In the genomic region with DNA sequence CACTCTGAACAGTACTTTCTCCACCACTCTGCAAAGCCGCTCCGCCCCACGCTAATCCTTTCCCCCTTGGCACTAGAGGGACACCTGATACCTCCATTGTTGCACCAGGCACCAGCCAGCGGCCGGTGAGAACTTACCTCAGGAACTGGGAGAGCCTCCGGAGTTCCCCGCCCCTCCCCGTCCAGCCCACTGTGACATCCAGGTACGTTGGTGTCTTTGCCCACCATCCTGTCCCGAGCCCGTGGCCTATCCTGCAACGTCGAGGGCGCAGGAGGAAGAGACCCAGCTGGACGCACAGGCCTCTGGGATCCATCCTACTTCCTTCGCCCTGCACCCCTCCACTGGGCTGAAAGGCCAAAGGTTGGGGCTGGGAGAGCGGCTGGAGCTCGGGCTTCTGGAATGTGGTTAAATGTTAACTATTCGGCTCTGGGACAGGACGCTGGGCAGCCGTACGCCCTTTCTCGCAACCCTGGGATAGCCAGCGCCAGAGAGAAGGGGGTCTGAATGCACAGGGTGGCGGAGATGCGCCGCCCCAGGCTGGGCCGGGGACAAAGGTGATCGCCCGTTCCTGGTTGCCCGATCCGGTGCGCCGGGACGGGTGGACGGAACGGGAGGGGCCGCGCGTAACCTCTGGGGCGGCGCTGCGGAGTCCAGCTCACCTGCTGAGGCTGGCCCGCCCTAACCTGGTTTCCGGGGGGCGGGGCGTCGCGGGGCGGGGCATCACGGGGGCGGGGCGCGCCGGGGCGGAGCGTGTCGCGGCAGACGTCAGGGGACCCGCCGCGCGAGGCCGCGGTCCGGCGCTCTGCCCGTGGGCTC, we compare ENCODE assay signal across 8 mouse cellular contexts. TPM values are rescaled to one million over a fixed set of nuclear protein-coding genes. Genes with fewer than 3 reads are reported as not detected.
A peak's percentile ranks its signal among the peaks of the same experiment; 100 is the strongest.
DNase-seq lines count a peak whose midpoint lies in the region; ATAC-seq and TF ChIP-seq lines count a peak whose summit lies in the region.

No protein-coding gene starts in this region.

- H3K9ac ChIP-seq in heart, embryonic 14.5 days (ENCODE audit: low read length), result peak overlapping the region; percentile 82
- H3K9ac ChIP-seq in kidney, postnatal 0 days (ENCODE audit: low read depth, low read length), result peak overlapping the region; percentile 89

- peaks cover 7% of the 10 kb centered on the region; the same call in 1 of the 2 replicates for H3K27me3 ChIP-seq in spleen, adult 2 months (ENCODE audit: control insufficient read depth, insufficient read depth, low read length)
- H3K27me3 ChIP-seq in heart, embryonic 14.5 days (ENCODE audit: control insufficient read depth, insufficient read depth, low read length), result 0 out of 2 replicates have a peak, but pooled peaks cover 3% of the 10 kb centered on the region
- H3K27me3 ChIP-seq in kidney, postnatal 0 days (ENCODE audit: insufficient read depth, low read length), result no peaks in the 10 kb centered on the region

- H3K36me3 ChIP-seq in spleen, adult 2 months (ENCODE audit: control insufficient read depth, insufficient read depth, low read length), result no peaks in the 10 kb centered on the region
- no peaks in the 10 kb centered on the region for H3K36me3 ChIP-seq in heart, embryonic 14.5 days (ENCODE audit: control insufficient read depth, insufficient read depth, low read length)
- H3K36me3 ChIP-seq in kidney, postnatal 0 days (ENCODE audit: insufficient read depth, low read length), result no peaks in the 10 kb centered on the region; the same call in 1 of the 2 replicates

- H3K4me3 ChIP-seq in spleen, adult 2 months (ENCODE audit: extremely low read depth, insufficient read depth, insufficient read length), result peak overlapping the region; percentile 43; the same call in 1 of the 2 replicates
- H3K4me3 ChIP-seq in heart, embryonic 14.5 days (ENCODE audit: control insufficient read depth in 1 of 2, insufficient read depth in 1 of 2, low read depth in 1 of 2, low read length in 2 of 2), result peak overlapping the region; percentile 67 to 70
- H3K4me3 ChIP-seq in kidney, postnatal 0 days (replicated peaks; ENCODE audit: low read depth, low read length), result peak overlapping the region; percentile 80

- no peak for TF ChIP-seq POLR2A in spleen, adult 2 months (IDR thresholded peaks at IDR 0.05; ENCODE audit: low read depth, low read length)

- H3K4me1 ChIP-seq in spleen, adult 2 months (ENCODE audit: control insufficient read depth, insufficient read depth, insufficient read length), result peaks cover 5% of the 10 kb centered on the region; the same call in 1 of the 2 replicates
- H3K4me1 ChIP-seq in heart, embryonic 14.5 days (ENCODE audit: control insufficient read depth in 2 of 2, insufficient read depth in 2 of 2, low read length in 2 of 2), result peaks cover 5 to 11% of the 10 kb centered on the region in 2 experiments; a peak in 3 of 4 replicates
- H3K4me1 ChIP-seq in kidney, postnatal 0 days (replicated peaks; ENCODE audit: insufficient read depth, low read length), result peaks cover 9% of the 10 kb centered on the region; the same call in 1 of the 2 replicates

- TF ChIP-seq CTCF in spleen, adult 2 months (IDR thresholded peaks at IDR 0.05; ENCODE audit: extremely low read depth, insufficient read depth, insufficient read length, insufficient replicate concordance), result no peak
- peak; percentile 33; the same call in 1 of the 2 replicates for TF ChIP-seq CTCF in kidney, postnatal 0 days (IDR thresholded peaks at IDR 0.05; ENCODE audit: low read depth)

- no peaks in the 10 kb centered on the region for H3K9me3 ChIP-seq in heart, embryonic 14.5 days (ENCODE audit: control insufficient read depth, low read length)
- no peaks in the 10 kb centered on the region for H3K9me3 ChIP-seq in kidney, postnatal 0 days (replicated peaks; ENCODE audit: low read length)

- peak in 1 of 2 experiments; percentile 52 for DNase-seq in spleen, adult 2 months (ENCODE audit: low read depth in 1 of 2, low spot score in 2 of 2)
- DNase-seq in spleen, adult 12 weeks (ENCODE audit: low spot score), result no peak
- peak; percentile 81 for DNase-seq in cerebellum, adult 9-11 months
- DNase-seq in kidney, postnatal 0 days (ENCODE audit: low spot score), result peak; percentile 79
- peak; percentile 84 for DNase-seq in lung, postnatal 36 days
- DNase-seq in spleen, postnatal 36 days (ENCODE audit: low spot score in 2 of 2), result peak; percentile 37 to 49
- DNase-seq in left cerebral cortex, postnatal 4 days, result no peak

- ATAC-seq in heart, embryonic 14.5 days (ENCODE audit: insufficient number of reproducible peaks, insufficient read depth, low FRiP score, low read depth), result peak; percentile 47
- ATAC-seq in kidney, postnatal 0 days (replicated peaks; ENCODE audit: low FRiP score, low read depth), result peak; percentile 85

- intact Hi-C loops in left cerebral cortex, postnatal 4 days (cut with DNase I), result no loop called here

- peak overlapping the region; percentile 99 for H3K4me2 ChIP-seq in heart, embryonic 14.5 days (ENCODE audit: low read length)
- peak overlapping the region; percentile 98 for H3K4me2 ChIP-seq in kidney, postnatal 0 days (ENCODE audit: low read length)

- H3K27ac ChIP-seq in spleen, adult 2 months (ENCODE audit: insufficient read depth, low read length), result no peak overlapping the region
- H3K27ac ChIP-seq in heart, embryonic 14.5 days (replicated peaks in 1 of 2; ENCODE audit: control insufficient read depth in 1 of 2, insufficient read depth in 1 of 2, low read depth in 2 of 2, low read length in 2 of 2), result peak overlapping the region; percentile 11 to 72
- H3K27ac ChIP-seq in kidney, postnatal 0 days, result peak overlapping the region; percentile 96

- 23% methylated on average over 58 of the region's 69 CpGs for WGBS in spleen, adult 2 months
- 3% methylated on average over 38 of the region's 69 CpGs for WGBS in heart, embryonic 14.5 days
- WGBS in kidney, postnatal 0 days, result 3% methylated on average over 52 of the region's 69 CpGs

RNA-seq across cellular contexts. Expression of a gene that starts 1.4 kb away (rescaled TPM):
- 7.6 and 9.1 TPM in 2 replicates for polyA plus RNA-seq in spleen, adult 2 months (2012; rRNA removed)
- polyA plus RNA-seq in heart, embryonic 14.5 days (2014; fragmentation: Nextera tagmentation; extraction: Ambion mirVana), result 5.0 and 6.1 TPM in 2 replicates
- 13.6 and 13.9 TPM in 2 replicates for polyA plus RNA-seq in kidney, postnatal 0 days (2015; fragmentation: Nextera tagmentation; extraction: Ambion mirVana)
- total RNA-seq in left cerebral cortex, postnatal 4 days (2021), result 100 to 1,000 TPM; 183 to 185 TPM

RNA-seq across cellular contexts. Expression of a gene that starts 38.8 kb away (rescaled TPM):
- polyA plus RNA-seq in spleen, adult 2 months (2012; rRNA removed), result 332 and 401 TPM in 2 replicates
- 6.0 and 6.8 TPM in 2 replicates for polyA plus RNA-seq in heart, embryonic 14.5 days (2014; fragmentation: Nextera tagmentation; extraction: Ambion mirVana)
- 7.8 TPM in 2 replicates for polyA plus RNA-seq in kidney, postnatal 0 days (2015; fragmentation: Nextera tagmentation; extraction: Ambion mirVana)
- 1 to 10 TPM; 6.2 to 6.6 TPM for total RNA-seq in left cerebral cortex, postnatal 4 days (2021)

RNA-seq across cellular contexts. Expression of a gene that starts 43.0 kb away (rescaled TPM):
- polyA plus RNA-seq in spleen, adult 2 months (2012; rRNA removed), result 7.6 and 11.5 TPM in 2 replicates
- polyA plus RNA-seq in heart, embryonic 14.5 days (2014; fragmentation: Nextera tagmentation; extraction: Ambion mirVana), result 5.3 and 6.7 TPM in 2 replicates
- polyA plus RNA-seq in kidney, postnatal 0 days (2015; fragmentation: Nextera tagmentation; extraction: Ambion mirVana), result 5.9 and 6.7 TPM in 2 replicates
- 1 to 10 TPM in 1 of 2 experiments, under 1 TPM in 1; 0.62 to 1.9 TPM for total RNA-seq in left cerebral cortex, postnatal 4 days (2021)

RNA-seq across cellular contexts. Expression of a gene that starts 46.9 kb away (rescaled TPM):
- 105 and 137 TPM in 2 replicates for polyA plus RNA-seq in spleen, adult 2 months (2012; rRNA removed)
- 163 and 182 TPM in 2 replicates for polyA plus RNA-seq in heart, embryonic 14.5 days (2014; fragmentation: Nextera tagmentation; extraction: Ambion mirVana)
- 72.5 and 114 TPM in 2 replicates for polyA plus RNA-seq in kidney, postnatal 0 days (2015; fragmentation: Nextera tagmentation; extraction: Ambion mirVana)
- 100 to 1,000 TPM; 279 to 286 TPM for total RNA-seq in left cerebral cortex, postnatal 4 days (2021)

Comparison
In these comparisons a context has a peak if more than half of its experiments do, and no peak if none do; other contexts are left out.
1. DNase-seq: peak in cerebellum, adult 9-11 months (single experiment), kidney, postnatal 0 days (single experiment), lung, postnatal 36 days (single experiment) and spleen, postnatal 36 days (2 of 2); none in spleen, adult 12 weeks (single experiment) and left cerebral cortex, postnatal 4 days (single experiment).
2. RNA of a gene that starts 38.8 kb away (polyA plus RNA-seq): 332 to 401 TPM in spleen, adult 2 months; 7.8 TPM in kidney, postnatal 0 days and 6.0 to 6.8 TPM in heart, embryonic 14.5 days; every median in the first group is over 10 times any median in the second.
3. Peak in every context shown above with its lines, with median percentiles within 50 percentile points of each other: H3K4me3 ChIP-seq.